Mouse (Mus musculus) ES-Bruce4 (cell line): ENCODE data around the gene Bahcc1.

Experiments used
- CTCF ChIP-seq: IDR thresholded peaks from one replicate; pipeline ENCODE4 v1.8.1; 2011; ENCODE audit warnings: low read depth, low read length
- POLR2A ChIP-seq: IDR thresholded peaks from one replicate; pipeline ENCODE4 v1.8.1; 2011; ENCODE audit warnings: low read length; ENCODE audit not compliant: insufficient read depth

GRCm38 (mm10) chr11:120307566-120308430 is 75.1 kb downstream of the Bahcc1 start:
- TF ChIP-seq POLR2A = no peak
- peak; percentile 92 for TF ChIP-seq CTCF
